Mouse (Mus musculus): ENCODE results near the gene Cdkn1a. TPM values are rescaled to one million over a fixed set of nuclear protein-coding genes. Genes with fewer than 3 reads are reported as not detected.

Cdkn1a gene
- polyA plus RNA-seq, 1 experiment from 2014 or later, result 70.1 TPM

DNA sequence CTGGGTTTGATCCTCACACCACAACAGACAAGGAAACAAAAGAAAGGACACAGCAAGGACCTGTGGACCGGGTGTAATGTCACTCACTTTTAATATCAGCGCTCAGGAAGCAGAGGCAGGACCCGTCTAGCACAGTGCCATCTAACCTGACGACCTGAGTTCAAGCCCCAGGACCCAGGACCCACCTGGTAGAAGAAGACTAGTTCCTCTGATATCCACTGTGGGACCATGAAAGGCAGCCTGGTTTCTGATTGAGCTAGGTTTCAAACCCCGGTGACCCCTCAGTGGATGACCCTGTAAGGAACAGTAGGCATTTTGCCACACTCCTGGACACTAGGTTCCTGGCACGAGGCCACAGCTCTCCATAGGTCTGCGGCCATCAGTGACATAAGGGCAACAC is 6.1 kb upstream of the Cdkn1a start:
- Histone ChIP-seq H3K4me1 (ENCODE audit: control insufficient read depth, insufficient read depth, low read length) (0 out of 2 replicates have a peak, but pooled peaks cover 4% of the 10 kb centered on the region), H3K9ac (ENCODE audit: low read length) (no peak overlapping the region), H3K9me3 (replicated peaks; ENCODE audit: control insufficient read depth, low read length) (no peaks in the 10 kb centered on the region), H3K27me3 (ENCODE audit: control insufficient read depth, insufficient read depth, low read length) (no peaks in the 10 kb centered on the region), H3K36me3 (ENCODE audit: control insufficient read depth, insufficient read depth) (no peaks in the 10 kb centered on the region), H3K4me3 (ENCODE audit: low read length) (no peak overlapping the region), H3K4me2 (ENCODE audit: low read depth, low read length) (no peak overlapping the region), H3K27ac (ENCODE audit: low read length) (no peak overlapping the region)
- no peak for ATAC-seq (replicated peaks; ENCODE audit: extremely low read depth, insufficient read depth, low FRiP score)
- 90% methylated on average over 7 of the region's 7 CpGs for WGBS

- 76% methylated on average over 10 of the region's 10 CpGs for WGBS
- H3K9ac ChIP-seq (ENCODE audit: low read length), result no peak overlapping the region
- no peak overlapping the region for H3K4me2 ChIP-seq (ENCODE audit: low read depth, low read length)
- no peak overlapping the region for H3K4me3 ChIP-seq (ENCODE audit: low read length)
- no peak for ATAC-seq (replicated peaks; ENCODE audit: extremely low read depth, insufficient read depth, low FRiP score)
- H3K9me3 ChIP-seq (replicated peaks; ENCODE audit: control insufficient read depth, low read length), result no peaks in the 10 kb centered on the region
- no peaks in the 10 kb centered on the region for H3K36me3 ChIP-seq (ENCODE audit: control insufficient read depth, insufficient read depth)
- no peak overlapping the region for H3K27ac ChIP-seq (ENCODE audit: low read length)
- 0 out of 2 replicates have a peak, but pooled peaks cover 4% of the 10 kb centered on the region for H3K4me1 ChIP-seq (ENCODE audit: control insufficient read depth, insufficient read depth, low read length)
- H3K27me3 ChIP-seq (ENCODE audit: control insufficient read depth, insufficient read depth, low read length), result no peaks in the 10 kb centered on the region
Measured at GRCm38 (mm10) chr17:29085266-29085665, 5.5 kb upstream of the Cdkn1a start.

GRCm38 (mm10) chr17:29086916-29087315 is 3.9 kb upstream of the Cdkn1a start:
- H3K9ac ChIP-seq (ENCODE audit: low read length), result no peak overlapping the region
- ATAC-seq (replicated peaks; ENCODE audit: extremely low read depth, insufficient read depth, low FRiP score), result no peak
- no peaks in the 10 kb centered on the region for H3K36me3 ChIP-seq (ENCODE audit: control insufficient read depth, insufficient read depth)
- no peak overlapping the region for H3K4me3 ChIP-seq (ENCODE audit: low read length)
- H3K9me3 ChIP-seq (replicated peaks; ENCODE audit: control insufficient read depth, low read length), result no peaks in the 10 kb centered on the region
- no peaks in the 10 kb centered on the region for H3K4me1 ChIP-seq (ENCODE audit: control insufficient read depth, insufficient read depth, low read length)
- H3K27ac ChIP-seq (ENCODE audit: low read length), result no peak overlapping the region
- H3K4me2 ChIP-seq (ENCODE audit: low read depth, low read length), result no peak overlapping the region
- no peaks in the 10 kb centered on the region for H3K27me3 ChIP-seq (ENCODE audit: control insufficient read depth, insufficient read depth, low read length)
- 76% methylated on average over 4 of the region's 4 CpGs for WGBS

GRCm38 (mm10) chr17:29091348-29091944 is 670 bp downstream of the Cdkn1a start:
- no peak overlapping the region for H3K27ac ChIP-seq (ENCODE audit: low read length)
- H3K4me3 ChIP-seq (ENCODE audit: low read length), result no peak overlapping the region
- no peaks in the 10 kb centered on the region for H3K36me3 ChIP-seq (ENCODE audit: control insufficient read depth, insufficient read depth)
- peaks cover 11% of the 10 kb centered on the region for H3K4me1 ChIP-seq (ENCODE audit: control insufficient read depth, insufficient read depth, low read length)
- H3K9me3 ChIP-seq (replicated peaks; ENCODE audit: control insufficient read depth, low read length), result no peaks in the 10 kb centered on the region
- no peak for ATAC-seq (replicated peaks; ENCODE audit: extremely low read depth, insufficient read depth, low FRiP score)
- H3K4me2 ChIP-seq (ENCODE audit: low read depth, low read length), result no peak overlapping the region
- H3K27me3 ChIP-seq (ENCODE audit: control insufficient read depth, insufficient read depth, low read length), result peaks cover 12% of the 10 kb centered on the region
- H3K9ac ChIP-seq (ENCODE audit: low read length), result no peak overlapping the region
- WGBS, result 44% methylated on average over 6 of the region's 6 CpGs

GRCm38 (mm10) chr17:29092497-29092896 is 1.7 kb downstream of the Cdkn1a start:
- WGBS, result 58% methylated on average over 5 of the region's 5 CpGs
- Histone ChIP-seq H3K27me3 (ENCODE audit: control insufficient read depth, insufficient read depth, low read length) (peaks cover 12% of the 10 kb centered on the region), H3K36me3 (ENCODE audit: control insufficient read depth, insufficient read depth) (no peaks in the 10 kb centered on the region), H3K4me1 (ENCODE audit: control insufficient read depth, insufficient read depth, low read length) (peaks cover 11% of the 10 kb centered on the region), H3K27ac (ENCODE audit: low read length) (no peak overlapping the region), H3K9me3 (replicated peaks; ENCODE audit: control insufficient read depth, low read length) (no peaks in the 10 kb centered on the region), H3K4me2 (ENCODE audit: low read depth, low read length) (no peak overlapping the region), H3K9ac (ENCODE audit: low read length) (no peak overlapping the region), H3K4me3 (ENCODE audit: low read length) (no peak overlapping the region)
- no peak for ATAC-seq (replicated peaks; ENCODE audit: extremely low read depth, insufficient read depth, low FRiP score)

DNA sequence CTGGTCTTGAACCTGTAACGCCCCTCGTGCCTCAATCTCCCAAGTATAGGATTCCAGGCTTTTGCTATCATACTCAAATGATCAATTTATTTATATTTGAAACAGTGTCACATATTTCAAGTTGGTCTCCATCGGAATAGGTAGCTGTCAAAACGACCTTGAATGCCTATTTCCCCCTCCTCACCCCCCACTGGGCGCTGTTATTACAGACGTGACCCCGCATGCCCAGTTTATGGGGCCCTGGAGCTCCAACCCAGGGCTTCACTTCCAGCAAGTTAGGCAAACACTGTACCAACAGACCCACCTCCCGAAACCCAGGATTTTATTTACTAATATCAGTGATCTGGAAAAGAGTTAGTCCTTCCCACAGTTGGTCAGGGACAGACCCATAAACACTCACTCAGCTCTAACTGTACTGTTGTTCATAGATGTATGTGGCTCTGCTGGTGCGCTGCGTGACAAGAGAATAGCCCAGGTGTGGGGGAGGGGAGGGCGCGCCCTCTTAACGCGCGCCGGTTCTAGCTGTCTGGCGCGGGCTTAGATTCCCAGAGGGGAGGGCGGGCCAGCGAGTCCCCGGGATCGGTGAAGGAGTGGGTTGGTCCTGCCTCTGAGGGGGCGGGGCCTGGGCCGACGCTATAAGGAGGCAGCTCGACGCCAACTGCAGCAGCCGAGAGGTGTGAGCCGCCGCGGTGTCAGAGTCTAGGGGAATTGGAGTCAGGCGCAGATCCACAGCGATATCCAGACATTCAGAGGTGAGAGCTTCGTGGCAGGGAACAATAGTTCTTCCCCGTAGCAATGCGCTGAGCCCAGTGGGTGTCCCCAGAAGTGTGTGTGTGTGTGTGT is 2.6 kb downstream of the Cdkn1a start:
- Histone ChIP-seq H3K27ac (ENCODE audit: low read length) (peak overlapping the region; percentile 83; the same call in 1 of the 2 replicates), H3K9ac (ENCODE audit: low read length) (peak overlapping the region; percentile 86), H3K4me1 (ENCODE audit: control insufficient read depth, insufficient read depth, low read length) (peaks cover 11% of the 10 kb centered on the region), H3K4me2 (ENCODE audit: low read depth, low read length) (peak overlapping the region; percentile 94), H3K27me3 (ENCODE audit: control insufficient read depth, insufficient read depth, low read length) (peaks cover 12% of the 10 kb centered on the region), H3K9me3 (replicated peaks; ENCODE audit: control insufficient read depth, low read length) (no peaks in the 10 kb centered on the region), H3K36me3 (ENCODE audit: control insufficient read depth, insufficient read depth) (no peaks in the 10 kb centered on the region), H3K4me3 (ENCODE audit: low read length) (peak overlapping the region; percentile 74)
- peak; percentile 83 for ATAC-seq (replicated peaks; ENCODE audit: extremely low read depth, insufficient read depth, low FRiP score)
- 8% methylated on average over 36 of the region's 36 CpGs for WGBS

- H3K9ac ChIP-seq (ENCODE audit: low read length), result peak overlapping the region; percentile 86
- WGBS, result under 1% methylated on average over 24 of the region's 24 CpGs
Measured at GRCm38 (mm10) chr17:29093961-29094309, 3.2 kb downstream of the Cdkn1a start.

GRCm38 (mm10) chr17:29094310-29095181 is 3.8 kb downstream of the Cdkn1a start:
- Histone ChIP-seq H3K4me3 (ENCODE audit: low read length) (peak overlapping the region; percentile 74), H3K4me2 (ENCODE audit: low read depth, low read length) (peak overlapping the region; percentile 94), H3K4me1 (ENCODE audit: control insufficient read depth, insufficient read depth, low read length) (peaks cover 11% of the 10 kb centered on the region), H3K9ac (ENCODE audit: low read length) (peak overlapping the region; percentile 86), H3K9me3 (replicated peaks; ENCODE audit: control insufficient read depth, low read length) (no peaks in the 10 kb centered on the region), H3K27me3 (ENCODE audit: control insufficient read depth, insufficient read depth, low read length) (peaks cover 12% of the 10 kb centered on the region), H3K27ac (ENCODE audit: low read length) (peak overlapping the region; percentile 83), H3K36me3 (ENCODE audit: control insufficient read depth, insufficient read depth) (peaks cover 4% of the 10 kb centered on the region; the same call in 1 of the 2 replicates)
- peak; percentile 25 for ATAC-seq (replicated peaks; ENCODE audit: extremely low read depth, insufficient read depth, low FRiP score)
- under 1% methylated on average over 71 of the region's 71 CpGs for WGBS

More at GRCm38 (mm10) chr17:29093961-29094309, 3.2 kb downstream of the Cdkn1a start:
- Histone ChIP-seq H3K27ac (ENCODE audit: low read length) (peak overlapping the region; percentile 83), H3K9me3 (replicated peaks; ENCODE audit: control insufficient read depth, low read length) (no peaks in the 10 kb centered on the region), H3K36me3 (ENCODE audit: control insufficient read depth, insufficient read depth) (peaks cover 4% of the 10 kb centered on the region; the same call in 1 of the 2 replicates), H3K4me2 (ENCODE audit: low read depth, low read length) (peak overlapping the region; percentile 94), H3K27me3 (ENCODE audit: control insufficient read depth, insufficient read depth, low read length) (peaks cover 12% of the 10 kb centered on the region), H3K4me1 (ENCODE audit: control insufficient read depth, insufficient read depth, low read length) (peaks cover 11% of the 10 kb centered on the region), H3K4me3 (ENCODE audit: low read length) (peak overlapping the region; percentile 74)
- 0 out of 2 replicates have a peak, but pooled peaks have one; percentile 4 for ATAC-seq (replicated peaks; ENCODE audit: extremely low read depth, insufficient read depth, low FRiP score)

Measured in heart, embryonic 16.5 days (tissue).